Mouse (Mus musculus) bone marrow, adult 2 months (tissue): ENCODE measurements around the gene Aqp1.

Source experiments
- CTCF ChIP-seq: fragments of 200-500 bp; IDR thresholded peaks from 2 replicates; pipeline ENCODE4 v1.5.1; 2011; ENCODE audit warnings: low read length, control low read depth; ENCODE audit not compliant: control insufficient read depth, insufficient read depth
- POLR2A ChIP-seq: fragments of 200-500 bp; IDR thresholded peaks from 2 replicates; pipeline ENCODE4 v1.6.1; 2011; ENCODE audit warnings: low read depth, mild to moderate bottlenecking, control low read depth, low read length, borderline replicate concordance; ENCODE audit not compliant: control insufficient read depth

DNA sequence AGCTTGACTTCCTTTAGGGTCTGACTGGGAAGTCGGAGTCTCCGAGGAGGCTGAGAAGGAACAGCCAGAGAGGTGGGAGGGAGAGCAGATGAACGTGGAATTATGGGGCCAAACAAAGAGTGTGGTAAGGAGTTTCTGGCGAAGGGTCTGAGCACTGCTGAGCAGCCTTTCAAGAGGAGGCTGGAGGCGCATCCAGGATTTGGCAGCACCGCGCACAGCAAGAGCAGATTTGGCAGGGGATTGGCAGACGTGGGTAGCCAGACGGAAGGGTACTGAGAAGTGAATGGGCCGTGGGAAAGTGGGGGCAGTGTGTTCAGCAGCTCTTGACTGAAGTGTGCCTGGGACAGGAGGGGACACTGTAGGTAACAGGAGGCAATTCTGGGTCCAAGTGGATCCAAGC, 58.6 kb downstream of the Aqp1 start:
- TF ChIP-seq CTCF (no peak), POLR2A (no peak)
